Mouse (Mus musculus) embryonic facial prominence, embryonic 12.5 days (tissue): Measurements from ENCODE around the gene Mrpl37. TPM values are rescaled to one million over a fixed set of nuclear protein-coding genes. Genes with fewer than 3 reads are reported as not detected.
A peak's percentile ranks its signal among the peaks of the same experiment; 100 is the strongest.

Experiments used
- ATAC-seq: fragments of 200-750 bp; cut with Nextera tagmentation; 2 replicates; pipeline ENCODE4 v1.8.0; 2017; ENCODE audit not compliant: insufficient number of reproducible peaks, insufficient read depth, low FRiP score, low TSS enrichment
- H3K27ac ChIP-seq: fragments of 300-500 bp; sonication (generic); 2 replicates; pipeline ENCODE4 v1.5.1; 2016; ENCODE audit warnings: mild to moderate bottlenecking
- H3K27me3 ChIP-seq: fragments of 300-500 bp; sonication (generic); 2 replicates; pipeline ENCODE4 v1.6.1; 2016; ENCODE audit warnings: mild to moderate bottlenecking, moderate library complexity
- H3K36me3 ChIP-seq: fragments of 300-500 bp; sonication (generic); 2 replicates; pipeline ENCODE4 v1.6.1; 2016; ENCODE audit warnings: mild to moderate bottlenecking
- H3K4me1 ChIP-seq: fragments of 300-500 bp; sonication (generic); 2 replicates; pipeline ENCODE4 v1.6.1; 2016
- H3K4me2 ChIP-seq: fragments of 300-500 bp; sonication (generic); replicated peaks from 2 replicates; pipeline ENCODE4 v1.6.1; 2016; ENCODE audit warnings: mild to moderate bottlenecking, moderate library complexity
- H3K4me3 ChIP-seq: fragments of 300-500 bp; sonication (generic); 2 replicates; pipeline ENCODE4 v1.5.1; 2016; ENCODE audit warnings: mild to moderate bottlenecking
- H3K9ac ChIP-seq: fragments of 300-500 bp; sonication (generic); 2 replicates; pipeline ENCODE4 v1.6.1; 2016; ENCODE audit warnings: mild to moderate bottlenecking, moderate library complexity
- H3K9me3 ChIP-seq: fragments of 300-500 bp; sonication (generic); 2 replicates; pipeline ENCODE4 v1.6.1; 2016; ENCODE audit warnings: mild to moderate bottlenecking, moderate library complexity
- WGBS: fragments of 180-500 bp; shearing (Covaris S2); methylation state at CpG from one replicate; pipeline ENCODE4 v1.1.7; 2016; 5-methylcytosine and 5-hydroxymethylcytosine counted together
- polyA plus RNA-seq: library from polyadenylated mRNA; unstranded; fragments of >200 nt; fragmentation: Nextera tagmentation; extraction: Ambion mirVana; gene quantifications from 2 replicates; pipeline ENCODE4 v1.2.1, GENCODE M21; 2016

The Mrpl37 gene
- polyA plus RNA-seq, 1 experiment from 2014 or later = 96.9 TPM

DNA sequence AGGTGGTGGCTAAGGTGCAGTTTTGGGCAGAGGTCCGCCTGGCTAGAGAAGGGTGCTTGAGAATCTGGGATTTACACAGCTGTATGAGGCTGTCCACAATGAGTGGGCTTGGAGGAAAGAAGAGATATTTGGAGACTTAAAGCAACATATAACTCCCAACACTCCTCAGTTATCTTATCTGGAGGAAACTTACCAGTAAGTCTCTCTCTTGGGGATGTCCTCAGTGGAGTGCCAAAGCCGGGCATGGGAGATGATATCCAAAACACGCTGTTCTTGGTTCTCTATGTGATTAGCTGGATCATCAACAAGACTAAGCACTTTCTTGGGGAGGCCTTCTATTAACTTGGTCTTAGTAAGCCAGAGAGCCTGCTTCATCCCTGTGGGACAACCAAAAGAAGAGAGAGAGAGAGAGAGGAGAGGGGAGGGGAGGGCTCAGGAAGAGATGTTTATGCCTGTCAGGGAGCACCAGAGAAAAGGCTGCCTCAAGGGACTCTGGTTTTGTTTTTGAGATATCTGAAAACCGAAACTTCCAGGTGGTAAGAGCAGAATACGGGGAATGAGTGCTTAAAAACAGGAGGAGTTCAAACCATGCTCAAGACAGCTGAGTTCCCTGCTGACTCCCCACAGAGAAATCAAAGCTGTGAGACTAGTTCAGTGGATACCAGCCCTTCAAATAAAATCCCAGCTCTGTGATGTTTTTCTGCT lies 2.1 kb downstream of the Mrpl37 start:
- Histone ChIP-seq H3K4me2 (no peak overlapping the region), H3K9ac (no peak overlapping the region), H3K9me3 (no peaks in the 10 kb centered on the region), H3K36me3 (peaks cover 47% of the 10 kb centered on the region), H3K4me1 (peaks cover 17% of the 10 kb centered on the region), H3K4me3 (no peak overlapping the region), H3K27ac (no peak overlapping the region), H3K27me3 (no peaks in the 10 kb centered on the region)
- no peak for ATAC-seq
- WGBS = 89% methylated on average over 5 of the region's 5 CpGs

DNA sequence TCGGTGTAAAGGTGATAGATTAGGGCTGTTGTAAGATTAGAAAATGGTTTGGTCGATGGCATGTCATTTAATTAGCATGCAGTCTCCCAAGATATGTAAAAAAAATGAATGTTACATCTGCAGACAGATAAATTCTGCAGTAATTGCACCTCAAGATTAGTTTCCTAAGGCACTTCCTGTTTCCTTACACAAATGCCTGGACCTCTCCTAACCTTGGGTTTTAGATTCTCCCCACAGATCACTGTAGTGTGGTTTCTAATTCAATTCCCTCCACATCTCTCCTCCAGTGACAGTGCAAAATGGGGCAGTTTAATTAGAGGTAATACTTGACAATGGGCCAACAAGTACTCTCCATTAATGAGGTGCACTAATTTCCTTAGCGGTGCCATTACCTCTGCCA lies 3.5 kb downstream of the Mrpl37 start:
- Histone ChIP-seq H3K4me2 (no peak overlapping the region), H3K27me3 (no peaks in the 10 kb centered on the region), H3K27ac (no peak overlapping the region), H3K4me3 (no peak overlapping the region), H3K4me1 (peaks cover 17% of the 10 kb centered on the region), H3K9ac (no peak overlapping the region), H3K9me3 (no peaks in the 10 kb centered on the region), H3K36me3 (peaks cover 60% of the 10 kb centered on the region)
- ATAC-seq = no peak
- 86% methylated on average over 3 of the region's 3 CpGs for WGBS

DNA sequence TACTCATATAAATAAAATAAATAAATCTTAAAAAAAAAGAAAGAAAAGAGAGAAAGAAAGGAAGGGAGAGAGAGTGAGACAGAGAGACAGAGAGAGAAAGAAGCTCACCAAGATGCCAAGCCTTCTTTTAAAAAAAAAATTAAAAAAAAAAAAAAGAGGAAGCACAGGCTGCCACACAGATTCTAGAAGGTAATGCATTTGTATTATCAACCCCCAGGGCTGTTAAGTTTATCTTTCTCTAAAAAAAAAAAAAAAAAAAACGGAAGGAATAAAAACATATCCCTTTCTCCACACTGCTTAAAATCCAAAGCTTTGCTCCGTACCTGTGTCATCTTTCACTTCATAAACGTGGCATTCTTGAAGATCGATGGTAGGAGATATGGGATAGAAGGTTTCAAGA lies 5.1 kb downstream of the Mrpl37 start:
- ATAC-seq = no peak
- Histone ChIP-seq H3K4me1 (peaks cover 9% of the 10 kb centered on the region; the same call in 1 of the 2 replicates), H3K9ac (no peak overlapping the region), H3K36me3 (peaks cover 75% of the 10 kb centered on the region), H3K4me3 (no peak overlapping the region), H3K4me2 (no peak overlapping the region), H3K27ac (no peak overlapping the region), H3K27me3 (no peaks in the 10 kb centered on the region), H3K9me3 (no peaks in the 10 kb centered on the region)
- 91% methylated on average over 4 of the region's 4 CpGs for WGBS

DNA sequence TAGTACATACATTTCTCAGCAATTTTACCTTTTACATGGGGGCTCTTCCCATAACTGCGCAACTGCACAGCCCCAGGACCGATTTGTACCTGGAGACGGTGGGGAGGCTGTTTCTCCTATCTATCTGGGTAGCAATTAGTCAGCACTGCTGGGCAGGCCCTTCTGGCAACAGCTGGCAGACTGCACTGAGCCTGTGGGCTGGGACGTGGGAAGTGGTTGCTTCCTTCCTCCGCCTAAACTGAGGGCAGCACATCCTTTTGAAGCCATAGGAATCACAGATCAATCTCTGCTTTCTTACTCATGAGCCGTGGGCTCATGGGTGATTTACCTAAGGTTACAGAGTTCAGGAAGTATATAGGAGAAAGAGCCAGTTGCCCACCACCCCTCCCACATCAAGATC lies 7.9 kb downstream of the Mrpl37 start:
- 87% methylated on average over 6 of the region's 6 CpGs for WGBS
- Histone ChIP-seq H3K4me1 (no peaks in the 10 kb centered on the region), H3K27ac (no peak overlapping the region), H3K27me3 (no peaks in the 10 kb centered on the region), H3K36me3 (peaks cover 83% of the 10 kb centered on the region), H3K9ac (no peak overlapping the region), H3K4me2 (no peak overlapping the region), H3K9me3 (no peaks in the 10 kb centered on the region), H3K4me3 (no peak overlapping the region)
- no peak for ATAC-seq

DNA sequence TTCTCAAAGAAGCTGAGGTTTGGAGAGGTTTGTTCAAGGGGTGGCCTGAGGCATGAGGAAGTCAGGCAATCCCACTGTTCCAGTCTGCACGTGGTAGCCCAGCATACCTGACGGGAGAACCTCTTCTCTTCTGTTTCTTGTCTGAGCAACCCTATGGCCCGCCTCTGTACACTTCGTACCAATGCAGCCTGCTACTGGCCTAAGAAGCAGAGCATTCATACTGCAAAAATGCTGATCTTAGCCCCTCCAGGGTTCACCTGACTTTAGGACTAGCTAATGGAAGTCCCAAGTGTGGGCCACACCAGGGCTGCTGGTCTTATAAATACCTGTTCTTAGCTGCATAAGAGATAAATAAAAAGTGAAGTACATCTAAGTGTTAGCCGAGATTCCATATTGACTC lies 8.3 kb downstream of the Mrpl37 start:
- H3K9me3 ChIP-seq = no peaks in the 10 kb centered on the region
- 93% methylated on average over 5 of the region's 5 CpGs for WGBS
- no peak overlapping the region for H3K4me3 ChIP-seq
- H3K4me1 ChIP-seq = no peaks in the 10 kb centered on the region
- H3K27ac ChIP-seq = no peak overlapping the region
- H3K9ac ChIP-seq = no peak overlapping the region
- ATAC-seq = no peak
- no peaks in the 10 kb centered on the region for H3K27me3 ChIP-seq
- peaks cover 79% of the 10 kb centered on the region for H3K36me3 ChIP-seq
- H3K4me2 ChIP-seq = no peak overlapping the region

DNA sequence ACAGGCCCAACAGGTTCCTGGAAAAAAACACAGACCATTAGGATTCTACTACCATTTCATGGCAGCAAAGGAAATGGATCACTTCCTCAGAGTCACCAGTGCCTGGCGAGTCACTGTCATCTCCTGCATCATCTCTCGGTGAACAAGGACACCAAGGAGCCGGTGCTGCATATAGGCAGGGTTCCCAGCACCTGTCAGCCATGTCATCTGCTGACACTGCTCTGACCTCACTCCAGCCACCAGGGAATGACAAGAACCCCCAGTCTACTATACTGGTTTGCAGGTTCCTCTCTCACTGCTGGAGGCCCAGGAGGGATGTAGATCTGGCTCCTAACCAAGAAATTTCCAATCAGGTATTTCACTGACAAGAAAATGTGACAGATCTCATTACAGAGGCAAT lies 10.6 kb downstream of the Mrpl37 start:
- H3K9ac ChIP-seq = no peak overlapping the region
- ATAC-seq = no peak
- no peak overlapping the region for H3K4me2 ChIP-seq
- WGBS = 80% methylated on average over 3 of the region's 3 CpGs
- no peak overlapping the region for H3K27ac ChIP-seq
- H3K4me1 ChIP-seq = no peaks in the 10 kb centered on the region
- H3K27me3 ChIP-seq = no peaks in the 10 kb centered on the region
- no peak overlapping the region for H3K4me3 ChIP-seq
- H3K9me3 ChIP-seq = no peaks in the 10 kb centered on the region
- peaks cover 61% of the 10 kb centered on the region for H3K36me3 ChIP-seq

DNA sequence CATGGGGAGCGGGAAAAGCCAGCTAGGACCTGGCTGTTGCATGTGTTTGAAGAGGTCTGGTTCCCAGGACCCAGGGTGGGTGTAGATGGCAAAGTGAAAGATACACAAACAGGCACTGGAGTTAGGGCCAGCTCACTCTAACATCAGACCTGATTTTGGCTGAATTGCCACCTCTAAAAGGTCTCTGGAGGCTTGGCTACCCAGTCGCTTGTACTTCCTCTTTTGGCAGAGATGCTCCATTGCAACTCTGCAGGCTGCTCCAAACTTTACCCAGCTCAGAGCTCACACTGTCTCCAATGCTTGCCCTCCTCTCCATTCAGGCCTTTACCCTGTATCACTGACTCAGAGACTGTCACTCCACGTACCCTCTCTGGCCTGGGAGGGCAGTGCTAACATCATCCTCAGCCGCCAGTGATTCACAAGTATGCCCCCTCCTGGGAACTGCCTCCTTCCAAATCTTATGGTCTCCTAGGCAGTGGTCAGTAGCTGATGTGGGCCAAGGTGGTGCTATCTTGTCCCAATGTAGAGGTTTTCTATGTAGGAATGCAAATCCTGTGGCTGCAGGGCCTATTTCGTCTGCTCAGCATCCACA lies 13.6 kb downstream of the Mrpl37 start:
- H3K36me3 ChIP-seq = peaks cover 49% of the 10 kb centered on the region
- no peak overlapping the region for H3K4me2 ChIP-seq
- H3K27me3 ChIP-seq = no peaks in the 10 kb centered on the region
- WGBS = 52% methylated on average over 5 of the region's 5 CpGs
- no peak overlapping the region for H3K9ac ChIP-seq
- H3K27ac ChIP-seq = 0 out of 2 replicates have a peak overlapping the region, but pooled peaks have one; percentile 41
- ATAC-seq = no peak
- no peak overlapping the region for H3K4me3 ChIP-seq
- no peaks in the 10 kb centered on the region for H3K4me1 ChIP-seq
- H3K9me3 ChIP-seq = no peaks in the 10 kb centered on the region

DNA sequence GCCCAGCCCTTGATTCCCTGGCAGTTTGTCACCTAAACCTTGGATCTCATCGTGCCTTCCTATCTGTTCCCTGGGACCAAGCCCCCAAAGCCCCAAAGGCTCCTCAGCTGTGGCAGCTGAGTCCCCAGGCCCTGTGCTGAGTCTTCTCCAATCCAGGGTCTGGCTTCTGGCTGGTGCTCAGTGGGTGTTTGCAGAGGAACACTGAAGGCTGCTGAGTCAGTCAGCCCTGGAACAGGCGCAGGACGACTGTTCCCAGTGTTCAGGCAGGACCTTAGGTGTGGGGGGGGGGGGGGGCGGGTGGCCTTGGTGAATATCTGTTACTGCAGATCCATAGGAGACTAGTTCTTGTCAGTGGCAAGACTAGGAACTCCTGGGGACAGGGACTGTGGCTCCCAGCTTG lies 14.8 kb downstream of the Mrpl37 start:
- Histone ChIP-seq H3K4me1 (no peaks in the 10 kb centered on the region), H3K4me3 (no peak overlapping the region), H3K4me2 (no peak overlapping the region), H3K36me3 (peaks cover 49% of the 10 kb centered on the region), H3K9me3 (no peaks in the 10 kb centered on the region), H3K9ac (no peak overlapping the region), H3K27me3 (no peaks in the 10 kb centered on the region), H3K27ac (no peak overlapping the region)
- 56% methylated on average over 4 of the region's 4 CpGs for WGBS
- ATAC-seq = no peak

DNA sequence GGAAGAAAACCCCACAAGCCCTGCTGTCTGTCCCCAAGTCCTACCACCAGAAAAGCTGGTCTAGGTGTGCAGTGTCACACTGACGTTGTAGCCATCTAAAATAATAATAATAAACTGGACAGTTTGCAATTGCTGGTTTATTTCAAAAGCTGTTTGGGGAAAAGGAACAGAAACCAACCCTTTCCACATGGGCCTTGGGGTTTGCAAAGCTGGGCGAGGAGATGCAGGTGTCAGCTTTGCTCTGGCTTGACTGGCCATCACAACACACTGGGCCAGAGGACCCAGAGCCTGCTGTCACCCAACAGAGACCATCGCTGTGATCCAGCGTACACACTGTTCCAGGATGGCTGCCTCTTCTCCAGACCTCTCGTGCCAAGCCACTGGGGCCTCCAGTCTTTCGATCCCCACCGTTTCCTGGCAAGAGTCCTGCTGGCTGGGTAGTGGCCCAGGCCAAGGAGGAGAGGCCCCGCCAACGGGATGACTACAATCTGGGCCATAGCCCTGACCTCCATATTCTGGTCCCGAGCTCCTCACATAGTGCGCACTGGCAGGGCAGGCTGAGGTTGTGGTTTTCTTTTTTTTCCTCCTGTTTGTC lies 18.0 kb downstream of the Mrpl37 start:
- peaks cover 61% of the 10 kb centered on the region for H3K36me3 ChIP-seq

DNA sequence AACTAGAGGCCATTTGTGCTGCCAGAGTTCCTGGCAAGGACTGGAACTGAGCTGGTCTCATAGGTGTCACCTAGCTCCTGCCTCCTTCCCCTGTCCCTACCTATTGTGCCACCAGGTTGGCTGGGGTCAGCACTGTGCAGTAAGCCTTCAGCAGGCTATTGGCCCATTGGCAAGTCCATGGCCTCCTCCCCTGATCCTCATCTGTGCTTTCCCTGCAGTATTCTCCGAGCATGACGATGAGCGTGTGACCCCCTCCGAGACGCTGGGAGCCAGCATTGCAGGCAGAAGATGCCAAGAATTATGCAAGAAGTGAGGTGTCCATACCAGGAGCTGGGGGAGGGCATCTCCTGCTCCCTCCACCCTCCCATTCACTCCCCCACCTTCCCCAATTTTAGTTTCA lies 18.9 kb downstream of the Mrpl37 start:
- WGBS = 85% methylated on average over 5 of the region's 5 CpGs
- Histone ChIP-seq H3K27me3 (no peaks in the 10 kb centered on the region), H3K27ac (no peak overlapping the region), H3K9me3 (no peaks in the 10 kb centered on the region), H3K36me3 (peaks cover 66% of the 10 kb centered on the region), H3K4me1 (no peaks in the 10 kb centered on the region), H3K9ac (no peak overlapping the region), H3K4me2 (no peak overlapping the region), H3K4me3 (no peak overlapping the region)
- no peak for ATAC-seq

More for the DNA sequence above, 18.0 kb downstream of the Mrpl37 start:
- Histone ChIP-seq H3K4me1 (no peaks in the 10 kb centered on the region), H3K4me2 (no peak overlapping the region), H3K9ac (no peak overlapping the region), H3K27me3 (no peaks in the 10 kb centered on the region), H3K4me3 (no peak overlapping the region), H3K27ac (no peak overlapping the region), H3K9me3 (no peaks in the 10 kb centered on the region)
- ATAC-seq = no peak
- WGBS = 92% methylated on average over 11 of the region's 11 CpGs

DNA sequence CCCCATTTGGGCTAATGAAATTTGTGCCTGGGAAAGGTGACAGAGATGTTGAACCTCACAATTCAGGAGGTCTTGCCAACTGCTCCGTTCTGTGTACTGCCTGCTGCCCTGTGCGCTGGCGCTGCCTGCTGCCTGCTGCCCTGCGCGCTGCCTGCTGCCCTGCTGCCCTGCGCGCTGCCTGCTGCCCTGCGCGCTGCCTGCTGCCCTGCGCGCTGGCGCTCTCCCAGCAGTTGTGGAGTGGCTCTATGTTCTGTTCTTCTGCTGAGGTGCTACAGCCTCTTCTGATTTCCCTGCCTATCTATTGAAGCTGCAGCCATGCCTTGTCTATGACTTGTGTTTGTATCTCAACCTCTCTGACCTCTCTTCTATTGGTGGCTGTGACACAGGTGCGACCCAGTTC lies 21.5 kb downstream of the Mrpl37 start:
- Histone ChIP-seq H3K9me3 (no peaks in the 10 kb centered on the region), H3K27me3 (no peaks in the 10 kb centered on the region), H3K9ac (no peak overlapping the region), H3K4me3 (no peak overlapping the region), H3K27ac (no peak overlapping the region), H3K4me1 (no peaks in the 10 kb centered on the region), H3K4me2 (no peak overlapping the region), H3K36me3 (peaks cover 81% of the 10 kb centered on the region)
- over 99% methylated on average over 13 of the region's 13 CpGs for WGBS
- no peak for ATAC-seq

DNA sequence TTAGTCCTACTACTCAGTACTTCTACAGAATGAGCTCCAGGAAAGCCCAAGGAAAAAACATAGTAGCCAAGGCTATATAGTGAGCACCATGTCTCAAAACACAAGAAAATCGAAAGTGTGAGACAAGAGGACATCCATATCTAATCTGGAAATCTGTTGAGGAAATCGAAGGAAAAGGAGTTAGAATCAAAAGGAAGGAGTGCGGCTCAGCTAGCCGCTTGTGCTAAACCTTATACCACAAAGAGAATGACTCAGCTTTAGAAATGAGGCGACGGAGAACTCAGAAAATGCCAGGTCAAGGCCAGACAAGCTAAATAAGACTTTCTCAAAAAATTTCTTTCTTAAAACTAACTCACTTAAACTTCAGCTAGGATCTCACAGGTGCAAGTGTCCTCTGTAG lies 24.4 kb downstream of the Mrpl37 start:
- no peak for ATAC-seq
- 93% methylated on average over 6 of the region's 6 CpGs for WGBS
- Histone ChIP-seq H3K36me3 (peaks cover 93% of the 10 kb centered on the region), H3K4me1 (no peaks in the 10 kb centered on the region), H3K9me3 (no peaks in the 10 kb centered on the region), H3K27me3 (no peaks in the 10 kb centered on the region), H3K4me3 (no peak overlapping the region), H3K9ac (no peak overlapping the region), H3K4me2 (no peak overlapping the region), H3K27ac (no peak overlapping the region)
